Mouse (Mus musculus) left cerebral cortex, adult 2 months (tissue): ENCODE results near the gene Gm13030. TPM values are rescaled to one million over a fixed set of nuclear protein-coding genes. Genes with fewer than 3 reads are reported as not detected.

ENCODE experiments used
- DNase-seq, 2 experiments: peaks; one replicate each; pipeline ENCODE4 v3.0.0; 2021 to 2022; ENCODE audit warnings: low spot score in 2 of 2, mixed read lengths in 1 of 2; ENCODE audit errors: extremely low spot score in 1 of 2
- H3K27ac ChIP-seq: fragments of 200-600 bp; 2 replicates; pipeline ENCODE4 v1.8.1; 2022
- H3K4me3 ChIP-seq: fragments of 200-600 bp; 2 replicates; pipeline ENCODE4 v1.8.1; 2022
- CTCF ChIP-seq: fragments of 200-600 bp; IDR thresholded peaks from 2 replicates; pipeline ENCODE4 v1.8.1; 2022; ENCODE audit warnings: antibody characterized with exemption, mild to moderate bottlenecking, moderate library complexity
- intact Hi-C: fragments of 180-260 bp; cut with DNase I; formaldehyde crosslinking; loops from one replicate; pipeline ENCODE4 v1.15.1; 2025
- total RNA-seq, 2 experiments: library from RNA; stranded (reverse); gene quantifications; 2 replicates each; pipeline ENCODE4 v1.2.3; 2021

The Gm13030 gene
- total RNA-seq, 2 experiments from 2014 or later, result not detected

DNA sequence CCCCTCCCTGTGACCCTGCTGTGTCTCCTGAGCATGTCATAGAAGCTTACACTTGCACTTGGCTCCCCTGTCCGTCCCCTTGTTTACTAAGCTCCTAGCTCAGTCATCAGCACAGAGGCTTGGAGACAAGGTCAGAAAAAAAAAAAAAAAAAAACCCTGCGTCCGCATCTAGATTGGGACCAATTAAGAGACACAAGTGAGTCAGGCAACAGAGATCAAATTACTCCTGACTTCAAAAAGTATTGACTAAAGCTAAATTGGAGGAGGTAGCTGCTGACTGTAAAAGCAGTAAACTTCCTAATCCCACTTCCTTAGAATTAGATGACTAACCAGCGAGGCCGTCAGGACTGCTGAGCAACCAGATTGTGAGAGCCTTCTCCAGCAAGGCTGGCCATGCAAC is 8.7 kb downstream of the Gm13030 start:
- no peak overlapping the region for H3K4me3 ChIP-seq
- intact Hi-C loops, result loop anchor here (1.0 kb wide), 1 partner anchor 19 kb away; no protein-coding TSS in a partner anchor
- no peak for DNase-seq
- no peak for TF ChIP-seq CTCF
- H3K27ac ChIP-seq, result no peak overlapping the region

- no peak within 1 kb of the TSS for H3K27ac ChIP-seq
- no peak within 1 kb of the TSS for H3K4me3 ChIP-seq
- DNase-seq, result no peak
- intact Hi-C loops, result no loop called here
- no peak for TF ChIP-seq CTCF
Measured at GRCm38 (mm10) chr4:138863344-138863998, 10.3 kb downstream of the Gm13030 start, which contains the start of gene Pla2g5. TSS of gene Pla2g5 (minus strand) at chr4:138863482.

DNA sequence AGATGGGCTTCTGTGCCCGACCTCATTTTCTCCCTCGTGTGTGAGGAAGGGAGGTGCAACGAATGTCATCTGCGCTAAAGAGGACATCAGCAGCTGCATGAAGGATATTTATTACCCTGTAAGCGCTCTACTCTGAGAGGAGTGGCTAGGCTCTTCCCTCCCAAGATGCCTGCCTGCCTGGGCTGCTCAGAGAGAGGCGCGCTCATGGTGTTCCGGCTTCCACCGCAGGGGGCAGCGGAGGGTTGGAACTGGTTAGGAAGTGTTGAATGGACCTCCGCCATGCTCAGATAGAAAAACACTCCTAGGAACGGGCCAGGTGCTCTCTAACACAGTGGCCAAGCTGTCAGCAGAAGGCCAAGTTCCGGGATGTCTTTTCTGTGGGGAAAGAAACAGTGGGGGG is 14.0 kb downstream of the Gm13030 start:
- peak; percentile 55 for TF ChIP-seq CTCF
- DNase-seq, result peak; percentile 67 to 79
- H3K4me3 ChIP-seq, result no peak overlapping the region
- intact Hi-C loops, result no loop called here
- peak overlapping the region; percentile 20; the same call in 1 of the 2 replicates for H3K27ac ChIP-seq

DNA sequence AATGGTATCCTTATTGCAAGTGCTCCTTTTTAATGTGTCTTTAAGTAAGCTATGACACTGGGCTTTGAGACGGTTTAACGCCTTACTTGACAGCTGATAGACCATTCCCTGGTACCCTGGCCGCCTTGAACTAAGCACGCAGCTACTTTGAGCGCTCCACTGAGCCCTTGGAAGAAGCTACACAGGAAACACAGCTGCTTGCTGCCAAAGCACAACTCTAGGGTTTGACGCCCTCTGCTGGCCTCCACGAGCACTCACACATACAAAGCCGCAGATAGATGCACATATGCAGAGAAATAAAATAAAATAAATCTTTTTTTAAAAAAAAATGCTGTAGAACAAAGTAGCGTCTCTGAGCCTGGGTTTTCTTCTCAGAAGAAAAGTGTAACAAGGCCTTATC is 14.5 kb downstream of the Gm13030 start:
- Histone ChIP-seq H3K27ac (peak overlapping the region; percentile 36; the same call in 1 of the 2 replicates), H3K4me3 (no peak overlapping the region)
- DNase-seq, result no peak
- intact Hi-C loops, result no loop called here
- peak; percentile 30 for TF ChIP-seq CTCF

GRCm38 (mm10) chr4:138858446-138858845 is 15.3 kb downstream of the Gm13030 start:
- DNase-seq, result no peak
- no peak for TF ChIP-seq CTCF
- Histone ChIP-seq H3K4me3 (no peak overlapping the region), H3K27ac (peak overlapping the region; percentile 36)
- intact Hi-C loops, result no loop called here

GRCm38 (mm10) chr4:138857576-138857975 is 16.2 kb downstream of the Gm13030 start:
- TF ChIP-seq CTCF, result no peak
- intact Hi-C loops, result no loop called here
- H3K4me3 ChIP-seq, result no peak overlapping the region
- DNase-seq, result no peak
- no peak overlapping the region for H3K27ac ChIP-seq

GRCm38 (mm10) chr4:138856491-138856890 is 17.3 kb downstream of the Gm13030 start:
- TF ChIP-seq CTCF, result peak; percentile 90
- intact Hi-C loops, result no loop called here
- Histone ChIP-seq H3K27ac (peak overlapping the region; percentile 8; the same call in 1 of the 2 replicates), H3K4me3 (no peak overlapping the region)
- peak; percentile 65 to 69 for DNase-seq

DNA sequence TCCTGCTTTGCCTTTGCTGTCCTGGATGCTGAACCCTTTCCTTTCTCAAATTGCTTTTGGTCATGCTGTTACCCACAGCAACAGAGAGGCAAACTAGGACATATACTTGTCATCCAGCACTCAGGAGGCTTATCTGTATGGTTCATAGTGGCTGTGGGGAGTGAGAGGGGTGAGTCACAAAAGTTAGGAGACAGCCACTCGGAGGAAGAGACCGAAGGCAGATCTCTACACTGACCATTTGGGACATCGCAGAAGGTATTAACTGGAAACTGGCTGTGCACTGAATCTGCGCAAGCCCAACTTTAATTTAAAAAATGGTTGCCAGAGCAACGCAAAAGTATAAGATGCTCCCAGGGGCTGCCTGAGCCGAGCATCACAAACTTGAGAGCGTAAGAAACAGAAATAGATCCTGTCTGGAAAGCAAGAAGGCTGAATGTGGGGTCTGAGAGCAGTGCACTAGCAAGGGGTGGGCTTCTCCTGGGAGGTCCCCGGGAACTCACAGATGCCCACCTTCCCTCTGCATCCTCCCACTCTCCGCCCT is 18.6 kb downstream of the Gm13030 start:
- intact Hi-C loops, result no loop called here
- TF ChIP-seq CTCF, result no peak
- Histone ChIP-seq H3K27ac (peak overlapping the region; percentile 69), H3K4me3 (no peak overlapping the region)
- no peak for DNase-seq

- no peak for DNase-seq
- intact Hi-C loops, result loop anchor here (5.0 kb wide), 3 partner anchors 306 to 531 kb away; no protein-coding TSS in a partner anchor
- Histone ChIP-seq H3K4me3 (no peak overlapping the region), H3K27ac (peak overlapping the region; percentile 76)
- no peak for TF ChIP-seq CTCF
Measured at GRCm38 (mm10) chr4:138852961-138853360, 20.8 kb downstream of the Gm13030 start.

- DNase-seq, result peak; percentile 77 to 90
- intact Hi-C loops, result loop anchor here (1.0 to 5.0 kb wide), 7 partner anchors 49 to 529 kb away; no protein-coding TSS in a partner anchor
- Histone ChIP-seq H3K4me3 (no peak overlapping the region), H3K27ac (peak overlapping the region; percentile 74)
- TF ChIP-seq CTCF, result peak; percentile 100
Measured at GRCm38 (mm10) chr4:138851463-138851862, 22.3 kb downstream of the Gm13030 start.

GRCm38 (mm10) chr4:138841386-138841785 is 32.4 kb downstream of the Gm13030 start:
- Histone ChIP-seq H3K4me3 (no peak overlapping the region), H3K27ac (peak overlapping the region; percentile 75; the same call in 1 of the 2 replicates)
- TF ChIP-seq CTCF, result no peak
- intact Hi-C loops, result no loop called here
- DNase-seq, result peak; percentile 68 to 84

DNA sequence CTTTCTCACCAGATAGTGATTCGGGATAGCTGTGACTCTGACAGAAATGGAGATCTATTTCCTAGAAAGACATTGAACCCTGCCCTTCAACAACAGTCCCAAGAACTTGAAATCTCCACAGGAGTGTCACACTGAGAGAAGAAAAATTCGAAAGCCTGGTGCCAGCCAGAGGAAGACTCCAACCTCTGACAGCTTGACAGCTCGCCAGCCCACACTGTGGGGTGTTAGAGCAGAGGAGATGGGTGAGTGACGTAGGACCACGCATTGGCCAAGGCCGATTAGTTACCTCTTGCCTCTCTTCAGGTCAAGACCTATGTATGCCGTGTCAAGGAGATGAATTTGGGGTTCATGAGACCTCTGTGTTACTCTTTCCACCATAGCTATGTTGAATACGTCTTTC is 33.0 kb downstream of the Gm13030 start:
- H3K27ac ChIP-seq, result peak overlapping the region; percentile 75
- H3K4me3 ChIP-seq, result no peak overlapping the region
- intact Hi-C loops, result no loop called here
- no peak for TF ChIP-seq CTCF
- no peak for DNase-seq

GRCm38 (mm10) chr4:138839806-138840205 is 34.0 kb downstream of the Gm13030 start:
- intact Hi-C loops, result no loop called here
- no peak overlapping the region for H3K4me3 ChIP-seq
- no peak for TF ChIP-seq CTCF
- H3K27ac ChIP-seq, result no peak overlapping the region
- no peak for DNase-seq
